Mouse (Mus musculus) cortical plate, adult 2 months (tissue): ENCODE measurements around the gene Ninj2. TPM values are rescaled to one million over a fixed set of nuclear protein-coding genes. Genes with fewer than 3 reads are reported as not detected.

ENCODE experiments used
- H3K27ac ChIP-seq: fragments of 200-500 bp; 2 replicates; pipeline ENCODE4 v1.5.1; 2012; ENCODE audit warnings: low read length, control low read depth, inconsistent platforms; ENCODE audit not compliant: insufficient read depth
- H3K4me1 ChIP-seq: fragments of 200-500 bp; 2 replicates; pipeline ENCODE4 v1.6.1; 2011; ENCODE audit warnings: low read length; ENCODE audit not compliant: control insufficient read depth, insufficient read depth
- H3K4me3 ChIP-seq: fragments of 200-500 bp; 2 replicates; pipeline ENCODE4 v1.5.1; 2011; ENCODE audit warnings: mild to moderate bottlenecking, low read length, control low read depth; ENCODE audit not compliant: insufficient read depth
- CTCF ChIP-seq: fragments of 200-500 bp; IDR thresholded peaks from 2 replicates; pipeline ENCODE4 v1.5.1; 2011; ENCODE audit warnings: mild to moderate bottlenecking, control low read depth, low read length; ENCODE audit not compliant: insufficient read depth; ENCODE audit errors: extremely low read depth
- POLR2A ChIP-seq: fragments of 200-500 bp; IDR thresholded peaks from 2 replicates; pipeline ENCODE4 v1.6.1; 2011; ENCODE audit warnings: mild to moderate bottlenecking, low read length, control low read depth; ENCODE audit not compliant: insufficient read depth; ENCODE audit errors: extremely low read depth
- polyA plus RNA-seq: library from polyadenylated mRNA; depleted of rRNA; stranded (reverse); fragments of >200 nt; gene quantifications from 2 replicates; pipeline ENCODE4 v1.2.3, GENCODE M21; 2012

Ninj2 gene
- polyA plus RNA-seq, 1 experiment, result 7.0 TPM

DNA sequence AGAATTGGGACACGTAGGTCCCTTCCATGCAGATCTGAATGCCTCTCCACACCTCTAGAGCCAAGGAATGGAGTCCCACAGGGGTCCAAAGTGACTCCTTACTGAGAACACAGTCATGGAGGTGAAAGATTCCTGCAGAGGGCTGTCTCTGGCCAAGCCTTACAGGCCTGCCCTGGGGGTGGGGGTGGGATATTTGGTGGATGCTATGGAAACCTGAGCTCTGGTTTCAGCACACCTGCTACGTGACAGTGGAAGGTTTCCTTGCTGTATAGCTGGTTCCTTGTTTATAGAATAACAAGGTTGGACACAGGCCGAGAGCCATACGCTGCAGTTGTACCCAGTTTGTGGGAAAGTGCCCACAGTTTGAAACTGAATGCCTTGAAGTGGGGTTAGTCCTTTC, 87.3 kb downstream of the Ninj2 start:
- H3K4me1 ChIP-seq, result no peaks in the 10 kb centered on the region
- no peak overlapping the region for H3K4me3 ChIP-seq
- TF ChIP-seq POLR2A, result no peak
- H3K27ac ChIP-seq, result no peak overlapping the region

DNA sequence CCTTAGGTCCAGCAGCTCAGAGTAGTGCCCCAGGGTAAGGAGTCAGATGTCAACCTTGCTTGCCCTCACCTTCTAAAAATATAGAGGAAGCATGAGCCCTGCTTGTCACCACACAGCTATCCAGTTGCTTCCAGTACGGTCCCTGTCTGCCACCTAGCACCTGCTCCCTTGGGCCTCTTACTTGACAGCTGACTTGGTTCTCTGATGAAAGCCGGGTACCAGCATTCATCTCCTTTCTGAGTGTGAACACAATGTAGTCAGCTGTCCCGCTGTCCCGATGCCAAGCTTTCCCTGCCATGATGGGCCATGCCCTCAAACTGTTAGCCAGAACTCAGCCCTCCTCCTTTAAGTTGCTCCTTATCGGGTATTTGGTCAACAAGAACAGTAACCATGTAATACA, 89.0 kb downstream of the Ninj2 start:
- TF ChIP-seq CTCF (no peak), POLR2A (no peak)
- H3K4me1 ChIP-seq, result no peaks in the 10 kb centered on the region
- H3K4me3 ChIP-seq, result no peak overlapping the region
- H3K27ac ChIP-seq, result no peak overlapping the region

DNA sequence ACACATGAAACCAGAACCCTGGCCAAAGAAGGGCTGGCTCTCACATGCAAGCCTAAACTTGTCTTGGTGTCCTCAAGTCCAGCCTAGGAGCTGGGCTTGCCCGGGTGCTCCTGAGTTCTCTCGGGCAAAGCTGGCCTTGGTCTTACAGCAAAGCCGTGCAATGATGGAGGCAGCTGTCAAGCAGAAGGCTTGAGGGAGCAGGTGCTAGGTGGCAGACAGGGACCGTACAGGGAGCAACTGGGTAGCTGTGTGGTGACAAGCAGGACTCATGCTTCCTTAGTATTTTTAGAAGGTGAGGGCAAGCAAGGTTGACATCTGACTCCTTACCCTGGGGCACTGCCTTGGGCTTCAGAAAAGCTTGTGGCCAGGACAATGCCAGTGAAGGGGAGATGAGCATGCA, 90.6 kb downstream of the Ninj2 start:
- H3K4me3 ChIP-seq, result no peak overlapping the region
- TF ChIP-seq CTCF (no peak), POLR2A (no peak)
- no peaks in the 10 kb centered on the region for H3K4me1 ChIP-seq
- no peak overlapping the region for H3K27ac ChIP-seq

DNA sequence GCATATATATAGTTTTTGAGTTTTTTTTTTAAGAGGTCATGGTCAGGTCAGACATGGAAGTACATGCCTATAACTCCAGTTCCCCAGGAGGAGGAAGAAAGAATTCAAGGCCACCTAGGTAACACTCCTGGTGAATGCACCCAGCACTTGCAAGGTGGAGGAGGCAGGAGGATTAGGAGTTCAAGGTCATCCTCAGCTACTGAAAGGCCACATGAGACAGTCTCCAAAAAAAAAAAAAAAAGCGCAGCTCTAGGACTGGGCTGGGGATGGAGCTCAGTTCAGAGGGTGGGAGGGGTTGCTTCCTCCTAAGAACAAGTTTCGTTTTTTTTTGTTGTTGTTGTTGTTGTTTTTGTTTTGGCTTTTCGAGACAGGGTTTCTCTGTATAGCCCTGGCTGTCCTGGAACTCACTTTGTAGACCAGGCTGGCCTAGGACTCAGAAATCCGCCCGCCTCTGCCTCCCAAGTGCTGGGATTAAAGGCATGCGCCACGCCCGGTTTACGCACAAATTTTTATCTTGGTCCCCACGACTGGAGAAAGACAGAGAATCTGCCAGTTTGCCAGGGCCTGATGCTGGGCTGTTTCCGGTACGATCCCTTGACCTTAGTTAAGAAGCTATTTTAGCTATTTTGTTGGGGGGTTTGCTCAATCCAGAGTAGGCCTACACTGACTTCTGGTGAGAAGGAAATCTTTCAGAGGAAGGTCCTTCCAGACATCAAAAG, 92.0 kb downstream of the Ninj2 start:
- H3K27ac ChIP-seq, result no peak overlapping the region

DNA sequence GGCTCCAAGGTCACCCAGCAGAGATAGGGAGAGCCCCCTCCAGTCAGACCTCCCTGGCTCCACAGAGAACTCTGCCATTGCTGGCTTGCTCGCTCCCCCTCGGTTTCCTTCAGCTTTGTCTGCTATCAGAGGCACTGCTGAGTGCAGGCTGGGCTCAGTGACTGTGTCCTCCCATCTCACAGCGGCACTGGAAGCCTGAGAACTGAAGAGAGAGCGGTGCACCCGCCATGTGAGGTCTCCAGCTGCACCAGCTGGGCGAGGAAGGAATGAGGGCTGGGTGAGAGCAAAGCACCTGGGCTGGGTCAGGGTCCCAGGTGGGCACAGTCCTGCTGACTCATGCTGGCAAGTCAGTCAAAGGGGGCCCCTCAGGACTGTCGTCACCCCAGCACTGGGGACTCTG, 92.6 kb downstream of the Ninj2 start:
- no peak overlapping the region for H3K27ac ChIP-seq
- H3K4me3 ChIP-seq, result no peak overlapping the region
- no peaks in the 10 kb centered on the region for H3K4me1 ChIP-seq
- TF ChIP-seq POLR2A (no peak), CTCF (no peak)

More for the DNA sequence above, 92.0 kb downstream of the Ninj2 start:
- H3K4me1 ChIP-seq, result no peaks in the 10 kb centered on the region
- H3K4me3 ChIP-seq, result no peak overlapping the region
- TF ChIP-seq CTCF (no peak), POLR2A (no peak)

- H3K4me3 ChIP-seq, result no peak overlapping the region
- no peak overlapping the region for H3K27ac ChIP-seq
- no peaks in the 10 kb centered on the region for H3K4me1 ChIP-seq
- TF ChIP-seq CTCF, result no peak
- no peak for TF ChIP-seq POLR2A
These were observed 93.4 kb downstream of the Ninj2 start for GRCm38 (mm10) chr6:120186594-120186993.

- H3K27ac ChIP-seq, result no peak overlapping the region
- H3K4me1 ChIP-seq, result no peaks in the 10 kb centered on the region
- H3K4me3 ChIP-seq, result no peak overlapping the region
- no peak for TF ChIP-seq CTCF
- no peak for TF ChIP-seq POLR2A
These were observed 94.5 kb downstream of the Ninj2 start for GRCm38 (mm10) chr6:120187587-120188176.

DNA sequence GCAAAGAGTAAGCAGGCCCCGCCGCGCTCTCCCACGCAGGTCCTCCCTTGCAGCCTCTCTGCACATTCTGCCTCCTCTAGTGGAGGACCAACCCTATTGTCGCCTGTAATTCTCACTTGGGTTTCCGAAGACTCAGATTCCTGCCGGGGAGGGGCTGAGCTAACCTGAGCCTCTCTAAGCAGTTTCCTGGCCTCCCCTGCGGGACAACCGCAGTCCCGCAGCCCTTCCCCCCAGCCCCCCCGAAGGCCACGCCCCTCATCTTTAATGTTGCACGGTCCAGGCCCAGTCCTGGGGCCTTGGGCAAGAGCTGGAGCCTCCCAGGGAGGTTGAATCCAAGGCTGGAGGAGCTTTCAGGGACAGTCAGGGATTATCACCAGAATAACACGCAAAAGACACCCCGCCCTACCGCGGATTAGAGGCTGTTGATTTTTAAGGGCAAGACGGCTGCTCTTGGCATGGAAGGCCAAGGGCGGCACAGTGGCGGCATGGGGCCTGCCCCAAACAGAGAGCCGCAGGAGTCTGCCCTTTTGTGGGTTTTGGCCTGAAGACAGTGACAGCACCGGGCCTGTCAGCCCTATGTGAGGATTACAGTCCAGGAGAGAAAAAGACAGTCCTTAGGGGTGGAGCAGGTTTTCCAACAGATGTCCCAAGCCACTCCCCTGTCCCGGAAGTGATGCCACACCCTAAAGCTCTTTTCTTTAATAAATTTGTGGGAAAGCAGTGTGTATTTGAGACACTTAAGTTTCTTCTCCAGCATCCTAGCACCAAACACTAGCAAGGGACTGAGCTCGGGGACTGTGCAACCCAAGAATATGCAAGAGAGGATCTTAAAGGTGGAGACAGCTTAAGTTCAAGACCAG, 95.5 kb downstream of the Ninj2 start:
- no peaks in the 10 kb centered on the region for H3K4me1 ChIP-seq
- no peak overlapping the region for H3K27ac ChIP-seq
- no peak for TF ChIP-seq CTCF
- TF ChIP-seq POLR2A, result no peak
- H3K4me3 ChIP-seq, result no peak overlapping the region

GRCm38 (mm10) chr6:120189287-120189686, 96.1 kb downstream of the Ninj2 start:
- Histone ChIP-seq H3K27ac (no peak overlapping the region), H3K4me1 (no peaks in the 10 kb centered on the region), H3K4me3 (no peak overlapping the region)
- no peak for TF ChIP-seq CTCF
- no peak for TF ChIP-seq POLR2A
